Mouse (Mus musculus): Measurements from ENCODE around the gene Epb41l1.
"Not testable (repeated sequence)": the region's sequence is repeated elsewhere in the genome, so short reads cannot be mapped to it uniquely, and the experiment has no call there.

The Epb41l1 gene

GRCm38 (mm10) chr2:156488166-156488814 lies 67.6 kb downstream of the Epb41l1 start:
- peak; percentile 98 for DNase-seq

DNA sequence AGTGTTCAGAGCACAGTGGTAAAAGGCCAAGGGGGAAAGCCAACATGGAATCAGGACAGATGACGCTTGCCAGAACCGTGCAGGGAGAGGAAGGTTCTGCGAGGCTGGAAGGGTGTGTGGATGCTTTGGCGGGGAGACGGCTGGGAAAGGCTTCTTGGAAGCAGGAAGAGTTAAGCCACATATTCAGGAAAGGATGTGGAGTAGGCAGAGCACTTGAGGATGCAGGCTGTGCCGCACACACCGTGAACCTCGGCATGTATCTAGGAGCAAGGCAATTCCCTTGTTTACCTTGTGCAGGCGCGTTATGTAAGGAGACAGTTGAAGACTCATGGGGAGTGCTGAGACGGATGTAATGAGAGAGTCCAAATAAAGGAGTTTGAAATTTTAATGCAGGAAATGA lies 69.5 kb downstream of the Epb41l1 start:
- DNase-seq, result peak; percentile 94

GRCm38 (mm10) chr2:156491796-156492195 lies 71.1 kb downstream of the Epb41l1 start:
- no peak for DNase-seq

DNA sequence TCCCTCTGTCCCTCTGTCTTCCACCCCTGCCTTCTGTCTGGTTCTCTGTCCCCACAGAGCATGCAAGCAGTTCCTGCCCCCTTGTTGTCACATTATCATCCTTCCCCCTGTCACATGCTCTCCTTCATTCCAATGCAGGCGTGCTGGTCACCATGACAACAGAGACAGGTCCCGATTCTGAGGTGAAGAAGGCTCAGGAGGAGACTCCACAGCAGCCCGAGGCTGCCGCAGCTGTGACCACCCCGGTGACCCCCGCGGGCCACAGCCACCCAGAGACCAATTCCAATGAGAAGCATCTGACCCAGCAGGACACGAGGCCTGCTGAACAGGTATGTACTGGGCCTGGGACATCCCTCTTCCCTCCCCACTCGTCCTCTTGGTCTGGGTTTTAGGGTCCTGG lies 73.1 kb downstream of the Epb41l1 start:
- DNase-seq, result no peak

DNA sequence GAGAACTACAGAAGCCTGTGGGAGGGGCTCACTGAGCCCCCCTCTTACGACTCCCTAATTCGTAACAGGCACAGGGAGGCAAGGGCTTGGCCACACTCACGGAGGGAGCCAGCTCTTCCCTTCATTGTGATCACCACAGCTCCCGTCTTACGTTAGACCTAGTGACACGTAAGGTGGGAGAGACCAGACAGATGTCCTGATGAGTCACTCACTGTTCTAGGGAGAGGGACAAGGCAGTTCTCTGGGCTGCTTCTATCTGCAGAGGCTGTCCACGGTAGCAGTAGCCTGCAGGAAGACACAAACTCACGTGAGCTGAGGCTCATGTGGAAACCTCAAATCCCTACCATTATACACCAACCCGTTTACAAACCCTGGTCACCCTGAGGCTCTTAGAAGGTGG lies 73.8 kb downstream of the Epb41l1 start:
- no peak for DNase-seq

DNA sequence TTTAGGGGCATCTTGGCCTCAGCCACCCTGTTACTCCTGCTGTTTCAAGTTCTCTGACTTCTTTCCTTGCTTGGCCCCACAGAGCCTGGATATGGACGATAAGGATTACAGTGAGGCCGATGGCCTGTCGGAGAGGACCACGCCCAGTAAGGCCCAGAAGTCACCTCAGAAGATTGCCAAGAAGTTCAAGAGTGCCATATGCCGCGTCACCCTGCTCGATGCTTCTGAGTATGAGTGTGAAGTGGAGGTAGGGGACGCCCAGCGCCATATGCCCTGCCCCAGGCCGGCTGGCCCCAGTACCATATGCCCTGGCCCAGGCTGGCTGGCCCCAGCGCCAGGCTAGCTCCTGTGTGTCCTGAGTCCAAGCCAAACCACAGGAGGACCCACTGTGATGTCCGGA lies 74.2 kb downstream of the Epb41l1 start:
- DNase-seq, result no peak

- no peak for DNase-seq
Measured at GRCm38 (mm10) chr2:156496816-156497566, 76.3 kb downstream of the Epb41l1 start.

DNA sequence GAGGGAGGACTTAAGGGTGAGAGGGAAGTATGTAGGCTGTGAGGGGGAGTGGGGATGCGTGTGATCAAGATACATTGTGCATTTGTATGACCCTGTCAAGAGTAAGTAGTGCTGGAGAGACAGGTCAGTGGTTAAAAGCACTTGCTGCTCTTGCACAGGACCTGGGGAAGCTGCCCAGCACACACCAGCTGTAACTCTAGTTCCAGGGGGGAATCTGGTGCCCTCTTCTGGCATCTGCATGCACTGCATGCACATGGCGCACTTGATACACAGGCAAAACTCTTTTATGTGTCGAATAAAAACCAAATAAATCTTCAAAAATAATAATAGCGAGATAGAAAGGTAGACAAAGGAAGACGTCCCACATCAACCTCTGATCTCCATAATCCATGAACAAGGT lies 77.2 kb downstream of the Epb41l1 start:
- DNase-seq, result no peak

GRCm38 (mm10) chr2:156501025-156501424 lies 80.3 kb downstream of the Epb41l1 start:
- no peak for DNase-seq

DNA sequence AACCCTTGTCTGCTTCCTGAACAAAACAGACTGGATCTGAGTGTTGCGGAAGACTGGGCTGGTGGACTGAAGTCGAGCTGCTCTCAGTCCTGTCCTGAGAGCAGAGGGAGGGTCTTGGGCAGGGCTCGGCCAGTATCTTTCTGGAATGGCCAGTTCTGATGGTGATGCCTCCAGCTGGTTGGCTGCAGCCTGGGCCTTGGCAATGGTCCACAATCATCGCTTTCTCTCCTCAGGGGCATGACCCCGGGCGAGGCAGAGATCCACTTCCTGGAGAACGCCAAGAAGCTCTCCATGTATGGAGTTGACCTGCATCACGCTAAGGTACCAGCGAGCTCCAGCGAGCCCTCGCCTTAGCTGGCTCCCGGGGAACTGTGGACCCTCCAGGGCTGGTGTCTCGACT lies 84.8 kb downstream of the Epb41l1 start:
- no peak for DNase-seq

GRCm38 (mm10) chr2:156512028-156512427 lies 91.3 kb downstream of the Epb41l1 start:
- no peak for DNase-seq

DNA sequence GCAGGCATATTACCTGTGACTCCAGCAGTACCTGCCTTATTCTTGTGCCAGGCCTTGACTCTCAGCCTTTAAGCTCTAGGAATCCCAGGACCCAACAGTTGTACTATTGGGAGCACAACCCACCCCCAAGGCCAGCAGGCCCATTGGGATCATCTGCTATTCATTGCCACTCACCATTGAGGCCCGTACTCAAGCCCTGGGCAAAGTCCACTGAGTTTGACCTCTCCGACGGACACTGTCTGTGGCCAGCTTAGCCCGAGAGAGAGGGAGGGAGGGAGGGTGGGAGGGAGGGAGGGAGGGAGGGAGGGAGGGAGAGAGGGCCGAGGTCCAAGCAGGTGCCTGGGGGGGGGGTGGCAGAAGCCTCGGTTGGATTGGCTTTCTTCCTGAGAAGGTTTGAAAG lies 91.9 kb downstream of the Epb41l1 start:
- no peak for DNase-seq

DNA sequence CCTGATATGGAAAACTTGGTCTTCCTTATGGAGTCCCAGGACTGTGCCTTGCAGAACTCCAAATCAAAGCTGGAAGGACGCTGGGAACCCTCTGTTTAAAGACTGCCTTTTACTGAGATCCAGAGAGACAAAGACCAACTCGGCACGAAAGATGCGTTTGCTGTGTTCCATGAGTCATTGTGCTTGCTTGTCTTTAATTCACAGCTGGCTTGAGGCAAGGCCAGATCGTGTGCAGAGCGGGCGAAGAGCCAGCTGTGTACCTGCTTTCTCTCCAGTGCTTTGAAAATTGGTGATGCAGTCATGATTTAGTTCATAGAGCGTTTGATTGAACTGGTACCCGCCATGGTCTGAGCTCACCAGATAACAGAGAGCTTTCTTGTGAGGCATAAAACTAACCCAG lies 94.4 kb downstream of the Epb41l1 start:
- no peak for DNase-seq

DNA sequence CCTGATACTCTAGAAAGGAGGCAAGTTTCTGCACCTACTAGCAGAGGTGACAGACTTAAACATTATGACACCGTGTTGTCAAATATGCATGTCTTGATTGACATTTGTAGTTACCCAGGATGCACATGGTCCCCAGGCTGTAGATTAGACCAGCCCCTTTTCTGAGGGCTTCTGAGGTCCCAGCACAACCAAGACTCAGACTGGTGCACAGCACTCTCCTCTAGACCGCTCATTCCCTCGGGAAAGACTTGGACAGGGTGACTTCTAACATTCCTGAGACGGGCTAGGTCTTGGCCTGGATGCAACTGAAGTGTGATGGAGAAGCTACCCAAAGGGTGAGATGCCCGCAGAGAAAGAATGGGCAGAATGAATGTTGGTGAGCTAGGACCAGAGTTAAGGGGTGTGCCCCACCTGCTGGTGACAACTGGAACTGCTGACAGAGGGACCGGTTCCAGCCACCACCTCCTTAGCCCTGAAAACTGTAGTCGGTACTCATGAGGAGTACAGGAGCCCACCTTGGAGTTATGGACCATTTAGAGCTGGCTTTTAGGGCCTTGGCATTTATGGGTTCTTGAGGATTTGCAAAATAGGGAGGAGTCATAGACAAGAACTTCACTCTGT lies 95.0 kb downstream of the Epb41l1 start:
- peak; percentile 95 for DNase-seq

- DNase-seq, result not testable (repeated sequence)
Measured at GRCm38 (mm10) chr2:156516678-156517077, 96.0 kb downstream of the Epb41l1 start.

GRCm38 (mm10) chr2:156518306-156518705 lies 97.6 kb downstream of the Epb41l1 start:
- DNase-seq, result no peak

- DNase-seq, result no peak
Measured at GRCm38 (mm10) chr2:156519584-156519983, 98.9 kb downstream of the Epb41l1 start.

- peak; percentile 94 for DNase-seq
Measured at GRCm38 (mm10) chr2:156522994-156523393, 102.3 kb downstream of the Epb41l1 start.

- peak; percentile 94 for DNase-seq
Measured at GRCm38 (mm10) chr2:156524078-156524477, 103.4 kb downstream of the Epb41l1 start.

- DNase-seq, result no peak
Measured at GRCm38 (mm10) chr2:156529726-156530125, 109.0 kb downstream of the Epb41l1 start.

GRCm38 (mm10) chr2:156533160-156533559 lies 112.5 kb downstream of the Epb41l1 start:
- DNase-seq, result no peak

DNA sequence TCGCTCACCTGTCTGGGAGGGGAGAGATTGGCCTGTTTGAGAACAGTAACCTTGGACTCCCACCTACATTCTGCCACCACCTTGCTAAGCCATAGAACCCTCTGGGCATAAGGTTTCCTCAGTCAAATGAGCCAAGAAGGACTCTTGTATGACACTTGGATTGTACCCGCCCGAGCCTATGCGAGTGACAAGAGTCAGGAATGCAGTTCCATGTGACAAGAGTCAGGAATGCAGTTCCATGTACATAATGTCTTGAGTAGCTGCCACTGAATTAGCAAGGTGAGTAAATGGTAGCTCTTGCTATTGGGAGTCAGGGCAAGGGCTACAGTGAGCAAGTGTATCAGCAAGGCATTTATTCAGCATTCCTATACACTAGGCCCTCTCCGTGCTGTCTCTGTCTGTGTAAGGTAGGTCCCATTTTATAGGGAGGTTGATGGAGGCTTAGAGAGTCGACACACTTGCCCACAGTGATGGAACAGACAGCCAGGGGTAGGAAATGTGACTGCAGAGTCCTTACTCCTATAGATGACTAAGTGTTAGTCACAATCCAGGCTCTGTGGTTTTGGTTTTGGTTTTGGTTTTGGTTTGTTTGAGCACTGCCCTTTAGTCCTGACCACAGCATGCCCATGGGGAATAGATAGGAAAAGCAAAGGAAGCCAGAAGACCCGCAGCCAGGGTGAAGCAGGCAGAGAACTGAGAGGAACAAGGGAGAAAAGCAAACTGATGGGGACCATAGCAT lies 118.3 kb downstream of the Epb41l1 start:
- no peak for DNase-seq

GRCm38 (mm10) chr2:156540991-156541390 lies 120.3 kb downstream of the Epb41l1 start:
- DNase-seq, result no peak

All from heart, adult 11 months (tissue).